Mouse (Mus musculus) forebrain, embryonic 11.5 days (tissue): ENCODE measurements around the gene C2cd2l. TPM values are rescaled to one million over a fixed set of nuclear protein-coding genes. Genes with fewer than 3 reads are reported as not detected.
"Not testable (repeated sequence)": the region's sequence is repeated elsewhere in the genome, so short reads cannot be mapped to it uniquely, and the experiment has no call there.

Experiments
- ATAC-seq: fragments of 200-750 bp; cut with Nextera tagmentation; replicated peaks from 2 replicates; pipeline ENCODE4 v1.8.0; 2017; ENCODE audit warnings: moderate TSS enrichment; ENCODE audit not compliant: low FRiP score
- DNase-seq: peaks from one replicate; pipeline ENCODE4 v3.0.0-alpha.2; 2017; ENCODE audit warnings: low spot score
- H3K27ac ChIP-seq: fragments of 300-500 bp; sonication (generic); 2 replicates; pipeline ENCODE4 v1.5.1; 2014; ENCODE audit warnings: low read depth, low read length
- H3K27me3 ChIP-seq: fragments of 300-500 bp; sonication (generic); 2 replicates; pipeline ENCODE4 v1.6.1; 2014; ENCODE audit warnings: mild to moderate bottlenecking, low read length, mixed read lengths; ENCODE audit not compliant: control insufficient read depth, insufficient read depth
- H3K36me3 ChIP-seq: fragments of 300-500 bp; sonication (generic); 2 replicates; pipeline ENCODE4 v1.6.1; 2014; ENCODE audit warnings: mild to moderate bottlenecking, low read length, moderate library complexity, mixed read lengths; ENCODE audit not compliant: control insufficient read depth, insufficient read depth
- H3K4me1 ChIP-seq: fragments of 300-500 bp; sonication (generic); replicated peaks from 2 replicates; pipeline ENCODE4 v1.6.1; 2014; ENCODE audit warnings: low read length, mixed read lengths; ENCODE audit not compliant: control insufficient read depth, insufficient read depth
- H3K4me2 ChIP-seq: fragments of 300-500 bp; sonication (generic); 2 replicates; pipeline ENCODE4 v1.6.1; 2014; ENCODE audit warnings: low read depth, mild to moderate bottlenecking, low read length, moderate library complexity, mixed read lengths; ENCODE audit not compliant: severe bottlenecking
- H3K4me3 ChIP-seq: fragments of 300-500 bp; sonication (generic); 2 replicates; pipeline ENCODE4 v1.5.1; 2014; ENCODE audit warnings: low read depth, low read length
- H3K9ac ChIP-seq: fragments of 300-500 bp; sonication (generic); 2 replicates; pipeline ENCODE4 v1.6.1; 2014; ENCODE audit warnings: low read length
- H3K9me3 ChIP-seq: fragments of 300-500 bp; sonication (generic); 2 replicates; pipeline ENCODE4 v1.6.1; 2016; ENCODE audit warnings: low read length, mixed read lengths; ENCODE audit not compliant: control insufficient read depth
- WGBS: fragments of 180-500 bp; shearing (Covaris S2); extraction: QIAGEN DNeasy Blood & Tissue Kit; methylation state at CpG from one replicate; pipeline ENCODE4 v1.1.7; 2014; 5-methylcytosine and 5-hydroxymethylcytosine counted together
- polyA plus RNA-seq: library from polyadenylated mRNA; unstranded; fragments of >200 nt; fragmentation: Nextera tagmentation; extraction: Ambion mirVana; gene quantifications from 2 replicates; pipeline ENCODE4 v1.2.1, GENCODE M21; 2014

The C2cd2l gene
- polyA plus RNA-seq, 1 experiment from 2014 or later = 12.2 TPM

DNA sequence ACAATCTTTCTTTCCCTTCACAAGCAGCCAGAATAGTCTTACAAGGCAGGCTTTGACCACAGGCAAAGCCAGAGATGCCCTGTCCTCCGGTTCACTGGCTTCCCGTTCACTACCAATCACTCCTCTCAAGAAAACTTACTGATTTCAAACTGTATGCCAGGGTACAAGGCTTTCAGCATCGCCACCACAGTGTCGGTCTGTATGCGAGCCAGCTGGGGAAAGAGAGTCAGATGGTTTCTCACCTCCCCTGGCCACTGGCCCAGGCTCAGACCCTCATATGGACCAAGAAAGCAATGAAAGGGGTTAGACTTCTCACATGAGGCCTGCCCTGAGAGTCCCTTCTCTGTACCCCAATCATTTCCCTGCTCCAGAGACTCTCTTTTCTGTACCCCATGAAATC lies 21.4 kb upstream of the C2cd2l start:
- H3K4me2 ChIP-seq = no peak overlapping the region
- H3K27me3 ChIP-seq = no peaks in the 10 kb centered on the region
- H3K4me1 ChIP-seq = peaks cover 12% of the 10 kb centered on the region; the same call in 1 of the 2 replicates
- 96% methylated on average over 5 of the region's 5 CpGs for WGBS
- ATAC-seq = no peak
- no peak for DNase-seq
- no peak overlapping the region for H3K27ac ChIP-seq
- H3K9me3 ChIP-seq = no peaks in the 10 kb centered on the region
- H3K9ac ChIP-seq = no peak overlapping the region; the same call in 1 of the 2 replicates
- H3K36me3 ChIP-seq = peaks cover 4% of the 10 kb centered on the region; the same call in 1 of the 2 replicates
- H3K4me3 ChIP-seq = peak overlapping the region; percentile 9; the same call in 1 of the 2 replicates

DNA sequence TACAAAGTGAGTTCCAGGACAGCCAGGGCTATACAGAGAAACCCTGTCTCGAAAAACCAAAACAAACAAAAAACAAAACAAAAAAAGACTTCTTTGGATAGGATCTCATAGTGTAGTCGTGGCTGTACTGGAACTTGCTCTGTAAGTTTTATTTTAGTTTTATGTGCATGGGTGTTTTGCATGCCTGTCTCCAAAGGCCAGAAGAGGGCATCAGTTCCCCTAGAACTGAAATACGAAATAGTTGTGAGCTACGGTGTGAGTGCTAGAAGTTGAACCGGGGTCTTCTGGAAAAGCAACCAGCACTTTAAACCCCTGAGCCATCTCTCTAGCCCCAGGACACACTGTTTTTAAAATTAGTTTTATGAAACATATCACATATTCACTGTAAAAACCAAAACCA lies 18.5 kb upstream of the C2cd2l start:
- no peak overlapping the region for H3K4me2 ChIP-seq
- no peak overlapping the region for H3K27ac ChIP-seq
- H3K9ac ChIP-seq = no peak overlapping the region
- peaks cover 12% of the 10 kb centered on the region; the same call in 1 of the 2 replicates for H3K4me1 ChIP-seq
- peaks cover 5% of the 10 kb centered on the region for H3K36me3 ChIP-seq
- H3K9me3 ChIP-seq = no peaks in the 10 kb centered on the region; the same call in 1 of the 2 replicates
- DNase-seq = no peak
- H3K4me3 ChIP-seq = no peak overlapping the region
- ATAC-seq = no peak
- 83% methylated on average over 5 of the region's 5 CpGs for WGBS
- H3K27me3 ChIP-seq = no peaks in the 10 kb centered on the region

DNA sequence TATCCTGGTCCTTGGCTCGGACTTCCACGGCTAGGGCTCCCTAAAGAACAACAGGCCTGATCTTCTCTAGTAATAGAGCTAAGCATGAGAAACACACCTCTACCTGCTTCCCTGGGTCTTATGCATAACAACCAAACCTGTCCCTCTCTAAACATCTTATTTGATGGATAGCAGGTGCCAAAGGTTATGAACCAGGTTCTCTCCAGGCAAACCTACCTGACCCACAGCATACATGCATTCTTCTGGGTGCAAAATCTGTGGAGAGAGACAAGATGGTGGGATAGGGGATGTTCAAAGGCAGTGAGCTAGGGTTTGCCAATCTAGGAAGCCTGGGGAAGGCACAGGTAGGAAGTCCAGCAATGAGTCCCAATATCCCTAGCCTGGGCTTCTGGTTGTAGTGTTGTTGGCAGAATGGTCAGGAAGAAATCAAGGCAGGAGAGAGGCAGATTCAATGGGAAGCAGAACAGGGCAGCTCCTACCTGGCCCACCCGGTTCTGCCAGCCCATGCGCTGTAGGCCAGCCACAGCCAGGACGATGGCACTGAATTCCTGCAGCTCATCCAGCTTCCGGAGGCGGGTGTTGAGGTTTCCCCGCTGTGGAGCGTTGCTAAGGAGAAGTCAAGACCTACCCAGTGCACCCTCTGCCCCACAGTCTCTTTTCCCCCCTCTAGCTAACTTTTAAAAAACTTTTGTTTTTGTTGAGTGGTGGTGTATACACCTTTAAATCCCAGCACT lies 17.5 kb upstream of the C2cd2l start:
- no peak overlapping the region for H3K9ac ChIP-seq
- peaks cover 15% of the 10 kb centered on the region for H3K36me3 ChIP-seq
- H3K27ac ChIP-seq = no peak overlapping the region
- 70% methylated on average over 9 of the region's 9 CpGs for WGBS
- H3K4me1 ChIP-seq = peaks cover 6% of the 10 kb centered on the region; the same call in 1 of the 2 replicates
- H3K9me3 ChIP-seq = no peaks in the 10 kb centered on the region; the same call in 1 of the 2 replicates
- ATAC-seq (no peak), DNase-seq (no peak)
- peak overlapping the region; percentile 99 for H3K4me3 ChIP-seq
- H3K27me3 ChIP-seq = no peaks in the 10 kb centered on the region
- H3K4me2 ChIP-seq = peak overlapping the region; percentile 37

DNA sequence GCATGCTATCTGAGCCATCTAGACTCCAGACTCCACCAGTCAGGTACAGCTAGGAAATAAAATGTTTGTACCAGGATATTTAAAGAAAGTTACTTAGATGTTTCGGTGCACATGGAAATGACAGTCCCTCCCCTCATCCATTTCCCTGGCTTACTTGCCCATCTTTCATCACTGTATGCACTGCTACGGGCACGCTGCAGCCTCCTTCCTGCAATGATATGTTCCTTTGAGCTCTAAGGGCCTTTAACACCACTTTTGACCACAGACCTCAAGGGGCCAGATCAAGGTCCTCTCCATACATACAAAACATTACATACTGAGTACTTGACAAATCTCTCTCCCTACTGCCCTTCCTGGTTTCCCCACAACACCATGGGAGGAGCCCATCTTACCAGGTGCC lies 16.9 kb upstream of the C2cd2l start:
- ATAC-seq = no peak
- Histone ChIP-seq H3K27ac (peak overlapping the region; percentile 31; the same call in 1 of the 2 replicates), H3K4me1 (peaks cover 4% of the 10 kb centered on the region; the same call in 1 of the 2 replicates), H3K4me3 (peak overlapping the region; percentile 99), H3K9ac (peak overlapping the region; percentile 99), H3K27me3 (no peaks in the 10 kb centered on the region), H3K36me3 (peaks cover 18% of the 10 kb centered on the region), H3K4me2 (peak overlapping the region; percentile 73), H3K9me3 (no peaks in the 10 kb centered on the region; the same call in 1 of the 2 replicates)
- DNase-seq = no peak
- WGBS = 80% methylated on average over 3 of the region's 3 CpGs

DNA sequence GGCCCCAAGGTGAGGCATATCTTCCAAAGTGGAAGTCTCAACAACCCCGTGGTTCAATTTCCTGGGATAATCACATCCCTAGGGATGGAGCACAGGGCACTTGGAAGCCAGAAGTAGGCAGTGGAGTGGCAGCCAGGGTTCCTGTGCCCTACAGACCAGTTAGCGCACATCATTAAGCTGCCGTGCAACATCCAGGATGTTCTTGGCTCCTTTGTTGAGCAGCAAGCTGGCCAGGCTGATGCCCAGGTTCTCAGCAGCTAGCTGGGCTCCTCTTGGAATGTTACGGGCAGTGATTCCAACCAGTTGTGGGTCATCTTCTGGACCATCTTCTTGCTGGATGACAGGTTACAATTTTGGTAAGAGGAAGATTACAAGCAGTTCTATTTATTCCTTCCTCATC lies 16.4 kb upstream of the C2cd2l start:
- peak overlapping the region; percentile 99 for H3K4me3 ChIP-seq
- H3K36me3 ChIP-seq = peaks cover 18% of the 10 kb centered on the region
- peak overlapping the region; percentile 99 for H3K9ac ChIP-seq
- H3K27ac ChIP-seq, H3K9me3 ChIP-seq, DNase-seq, ATAC-seq, H3K27me3 ChIP-seq, H3K4me1 ChIP-seq: not testable (repeated sequence)
- peak overlapping the region; percentile 73 for H3K4me2 ChIP-seq
- 27% methylated on average over 4 of the region's 4 CpGs for WGBS

DNA sequence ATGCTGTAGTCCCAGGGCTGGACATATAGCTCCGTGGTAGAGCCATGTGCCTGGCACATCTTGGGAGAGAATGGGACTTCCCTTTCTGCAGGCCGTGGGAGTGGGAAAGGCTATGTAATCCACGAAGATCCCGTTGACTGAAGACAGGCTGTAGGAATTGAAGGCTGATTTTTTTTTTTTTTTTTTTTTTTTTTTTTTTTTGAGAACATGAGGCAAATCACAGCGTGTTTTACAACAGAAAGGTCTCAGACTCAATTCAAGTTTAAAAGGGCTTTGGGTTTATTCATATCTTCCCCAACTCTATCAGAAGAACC lies 16.0 kb upstream of the C2cd2l start:
- H3K27me3 ChIP-seq = no peaks in the 10 kb centered on the region
- peak overlapping the region; percentile 73 for H3K4me2 ChIP-seq
- H3K27ac ChIP-seq = peak overlapping the region; percentile 97; the same call in 1 of the 2 replicates
- no peaks in the 10 kb centered on the region; the same call in 1 of the 2 replicates for H3K9me3 ChIP-seq
- H3K9ac ChIP-seq = peak overlapping the region; percentile 99
- H3K36me3 ChIP-seq = peaks cover 18% of the 10 kb centered on the region
- peaks cover 4% of the 10 kb centered on the region; the same call in 1 of the 2 replicates for H3K4me1 ChIP-seq
- DNase-seq = no peak
- ATAC-seq = no peak
- peak overlapping the region; percentile 99 for H3K4me3 ChIP-seq
- WGBS = 4% methylated on average over 5 of the region's 5 CpGs

DNA sequence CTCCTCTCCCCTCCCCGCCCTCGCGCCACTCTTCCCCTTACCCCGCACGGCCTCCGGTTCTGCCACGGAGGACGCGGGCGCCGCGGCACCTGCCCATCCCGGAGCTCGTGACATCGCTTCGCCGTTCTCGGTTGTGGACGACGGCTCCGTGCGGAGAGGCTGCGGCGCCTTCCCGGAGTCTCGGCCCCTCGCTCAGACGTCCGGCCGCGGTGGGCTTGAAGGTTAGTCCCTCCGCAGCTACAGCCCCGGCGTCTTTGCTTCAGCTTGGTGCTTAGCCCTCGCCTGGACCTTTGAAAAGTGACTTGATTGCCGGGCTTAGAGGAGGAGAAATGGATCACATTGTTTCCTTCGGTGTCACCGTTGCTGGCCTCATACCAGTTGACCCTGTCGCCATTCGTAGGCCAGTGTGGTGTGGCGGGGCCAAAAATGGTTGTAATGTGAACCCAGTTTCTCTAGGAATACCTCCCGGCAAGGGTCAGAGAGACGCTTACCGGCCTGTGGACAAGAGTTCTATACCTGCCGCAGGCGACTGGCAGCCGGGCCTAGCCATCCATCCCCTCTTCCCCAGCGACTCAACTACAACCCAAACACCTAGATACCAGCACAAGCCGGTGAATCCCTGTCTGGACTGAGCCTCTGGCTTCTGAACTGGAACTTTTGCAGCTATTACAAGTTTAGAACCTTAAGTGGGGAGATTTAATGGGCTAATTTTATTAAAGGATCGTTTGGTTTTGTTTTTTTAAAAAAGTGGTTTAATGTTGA lies 15.4 kb upstream of the C2cd2l start:
- ATAC-seq (no peak), DNase-seq (peak; percentile 82)
- Histone ChIP-seq H3K9me3 (no peaks in the 10 kb centered on the region; the same call in 1 of the 2 replicates), H3K9ac (peak overlapping the region; percentile 99), H3K4me3 (peak overlapping the region; percentile 99), H3K27ac (peak overlapping the region; percentile 97), H3K27me3 (no peaks in the 10 kb centered on the region), H3K36me3 (peaks cover 18% of the 10 kb centered on the region), H3K4me1 (peaks cover 4% of the 10 kb centered on the region; the same call in 1 of the 2 replicates), H3K4me2 (peak overlapping the region; percentile 73)
- under 1% methylated on average over 48 of the region's 50 CpGs for WGBS

DNA sequence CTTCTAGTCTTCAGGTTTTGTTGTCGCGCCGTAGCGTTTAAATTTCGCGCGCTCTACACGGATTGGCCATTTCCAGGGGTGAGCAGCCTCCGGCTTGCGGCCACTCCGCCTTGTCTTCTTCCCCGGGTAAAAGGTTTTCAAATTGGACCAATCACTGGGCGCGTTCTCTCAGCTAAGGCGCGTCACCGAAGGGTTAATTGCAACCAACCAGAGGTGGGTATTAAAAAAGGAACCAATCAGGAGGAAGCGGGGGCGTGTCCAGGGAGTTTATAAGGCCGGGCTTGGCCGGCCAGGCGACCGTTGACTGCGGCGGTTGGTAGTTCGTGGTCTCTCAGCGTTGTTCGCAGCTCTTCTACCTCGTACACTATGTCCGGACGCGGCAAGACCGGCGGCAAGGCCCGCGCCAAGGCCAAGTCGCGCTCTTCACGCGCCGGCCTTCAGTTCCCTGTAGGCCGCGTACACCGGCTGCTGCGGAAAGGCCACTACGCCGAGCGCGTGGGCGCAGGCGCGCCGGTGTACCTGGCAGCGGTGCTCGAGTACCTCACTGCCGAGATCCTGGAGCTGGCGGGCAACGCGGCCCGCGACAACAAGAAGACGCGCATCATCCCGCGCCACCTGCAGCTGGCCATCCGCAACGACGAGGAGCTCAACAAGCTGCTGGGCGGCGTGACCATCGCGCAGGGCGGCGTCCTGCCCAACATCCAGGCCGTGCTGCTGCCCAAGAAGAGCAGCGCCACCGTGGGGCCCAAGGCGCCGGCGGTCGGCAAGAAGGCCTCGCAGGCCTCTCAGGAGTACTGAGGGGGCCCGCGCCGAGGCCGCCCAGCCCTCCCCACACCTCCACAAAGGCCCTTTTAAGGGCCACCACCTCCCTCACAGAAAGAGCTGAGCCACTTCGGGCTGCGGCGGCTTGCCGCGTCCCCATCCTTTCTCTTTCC lies 14.6 kb upstream of the C2cd2l start, which contains the start of gene H2afx:
TSS of gene H2afx (plus strand) at position 299 of the 935 bp plus-strand sequence.
- Histone ChIP-seq H3K27me3 (no peaks in the 10 kb centered on the region), H3K4me1 (peaks cover 4% of the 10 kb centered on the region; the same call in 1 of the 2 replicates), H3K9ac (peak within 1 kb of the TSS; percentile 99), H3K4me3 (peak within 1 kb of the TSS; percentile 99), H3K9me3 (no peaks in the 10 kb centered on the region; the same call in 1 of the 2 replicates), H3K4me2 (peak within 1 kb of the TSS; percentile 73), H3K27ac (peak within 1 kb of the TSS; percentile 97), H3K36me3 (peaks cover 18% of the 10 kb centered on the region)
- WGBS = under 1% methylated on average over 86 of the region's 91 CpGs
- DNase-seq = peak; percentile 99
- peak; percentile 97 for ATAC-seq
